ENCODE assay signal across 10 mouse cellular contexts in genomic region chr9:100467653-100468052, GRCm38 (mm10). TPM values are rescaled to one million over a fixed set of nuclear protein-coding genes. Genes with fewer than 3 reads are reported as not detected.
DNase-seq lines count a peak whose midpoint lies in the region; ATAC-seq and TF ChIP-seq lines count a peak whose summit lies in the region.
"Had no signal": no experiment of that assay in that cellular context is flagged by ENCODE, and none has a peak within 500 bp of the region (broad histone marks: within the 10 kb centered on the region; RNA-seq: fewer than 3 reads in every experiment).

No protein-coding gene starts in this region.

- no peak for TF ChIP-seq EP300 in heart, postnatal 0 days (IDR thresholded peaks at IDR 0.05; ENCODE audit: low read depth)

- H3K9ac ChIP-seq in heart, postnatal 0 days (replicated peaks; ENCODE audit: low read depth, low read length): no peak overlapping the region
- H3K9ac ChIP-seq: embryonic facial prominence, embryonic 15.5 days; midbrain, embryonic 12.5 days; stomach, embryonic 15.5 days had no signal

- H3K9me3 ChIP-seq in heart, postnatal 0 days (replicated peaks; ENCODE audit: control insufficient read depth, low read length): no peaks in the 10 kb centered on the region
- H3K9me3 ChIP-seq: embryonic facial prominence, embryonic 15.5 days; midbrain, embryonic 12.5 days; stomach, embryonic 15.5 days had no signal

- peak; percentile 40; the same call in 1 of the 2 replicates for ATAC-seq in heart, postnatal 0 days (ENCODE audit: insufficient read depth, low read depth)
- no peak for ATAC-seq in monocyte, adult 5-6 weeks (replicated peaks; ENCODE audit: insufficient number of reproducible peaks, low FRiP score, low TSS enrichment, poor library complexity, severe bottlenecking)

- intact Hi-C loops in left cerebral cortex, postnatal 4 days (cut with DNase I): no loop called here

- H3K4me3 ChIP-seq in heart, postnatal 0 days (ENCODE audit: low read depth, low read length): no peak overlapping the region
- H3K4me3 ChIP-seq: embryonic facial prominence, embryonic 15.5 days; midbrain, embryonic 12.5 days; stomach, embryonic 15.5 days had no signal

- peak; percentile 90 for DNase-seq in left cerebral cortex, postnatal 4 days
- DNase-seq in left cerebral cortex, adult 8-10 months (ENCODE audit: low spot score in 2 of 2): no peak
- DNase-seq in cerebellum, postnatal 10 days: peak; percentile 94 to 95
- no peak for DNase-seq in heart, postnatal 0 days (ENCODE audit: low spot score)
- DNase-seq in ovary, postnatal 14 days (ENCODE audit: low spot score): peak; percentile 61
- no peak for DNase-seq in thymus, postnatal 10 days (ENCODE audit: low spot score in 2 of 2)

- peaks cover 10% of the 10 kb centered on the region for H3K4me1 ChIP-seq in heart, postnatal 0 days (ENCODE audit: control insufficient read depth, insufficient read depth)
- H3K4me1 ChIP-seq: midbrain, embryonic 12.5 days had no signal

- no peak overlapping the region for H3K4me2 ChIP-seq in heart, postnatal 0 days (ENCODE audit: low read depth, low read length)
- H3K4me2 ChIP-seq: embryonic facial prominence, embryonic 15.5 days; midbrain, embryonic 12.5 days; stomach, embryonic 15.5 days had no signal

- H3K36me3 ChIP-seq in heart, postnatal 0 days (replicated peaks; ENCODE audit: control insufficient read depth, insufficient read depth, low read length): no peaks in the 10 kb centered on the region; the same call in 1 of the 2 replicates
- H3K36me3 ChIP-seq: embryonic facial prominence, embryonic 15.5 days; midbrain, embryonic 12.5 days; stomach, embryonic 15.5 days had no signal

- no peak for TF ChIP-seq CTCF in heart, postnatal 0 days (IDR thresholded peaks at IDR 0.05; ENCODE audit: low read depth)

- H3K27ac ChIP-seq in heart, postnatal 0 days (ENCODE audit: low read depth): no peak overlapping the region
- H3K27ac ChIP-seq: embryonic facial prominence, embryonic 15.5 days; midbrain, embryonic 12.5 days; stomach, embryonic 15.5 days had no signal

- no peaks in the 10 kb centered on the region for H3K27me3 ChIP-seq in heart, postnatal 0 days (ENCODE audit: control insufficient read depth, insufficient read depth, low read length)
- H3K27me3 ChIP-seq: embryonic facial prominence, embryonic 15.5 days; midbrain, embryonic 12.5 days; stomach, embryonic 15.5 days had no signal

- 41% methylated on average over 7 of the region's 7 CpGs for WGBS in heart, postnatal 0 days

RNA-seq across cellular contexts. Expression of gene Il20rb, which starts 18.9 kb away (rescaled TPM):
- total RNA-seq in left cerebral cortex, postnatal 4 days (2021): 1 to 10 TPM; 1.0 to 1.3 TPM
- total RNA-seq in left cerebral cortex, adult 8-10 months (2022): under 1 TPM; 0.30 to 0.74 (median 0.48) TPM
- 1.4 and 3.7 TPM in 2 replicates for total RNA-seq in heart, postnatal 0 days (2014; rRNA removed; ENCODE audit: low replicate concordance)
- 0.84 and 1.7 TPM in 2 replicates for polyA plus RNA-seq in heart, postnatal 0 days (2015; fragmentation: Nextera tagmentation; extraction: Ambion mirVana)
- 3.2 to 6.9 TPM (median 3.6 TPM) in 3 replicates for total RNA-seq in monocyte, adult 5-6 weeks (2017)

Comparison
In these comparisons a context has a peak if more than half of its experiments do, and no peak if none do; other contexts are left out.
1. DNase-seq: peak in left cerebral cortex, postnatal 4 days (single experiment), cerebellum, postnatal 10 days (2 of 2) and ovary, postnatal 14 days (single experiment); none in left cerebral cortex, adult 8-10 months (0 of 2), heart, postnatal 0 days (single experiment) and thymus, postnatal 10 days (0 of 2).